Mouse (Mus musculus): ENCODE data around the gene Rnf114.
A peak's percentile ranks its signal among the peaks of the same experiment; 100 is the strongest.

The Rnf114 gene

DNA sequence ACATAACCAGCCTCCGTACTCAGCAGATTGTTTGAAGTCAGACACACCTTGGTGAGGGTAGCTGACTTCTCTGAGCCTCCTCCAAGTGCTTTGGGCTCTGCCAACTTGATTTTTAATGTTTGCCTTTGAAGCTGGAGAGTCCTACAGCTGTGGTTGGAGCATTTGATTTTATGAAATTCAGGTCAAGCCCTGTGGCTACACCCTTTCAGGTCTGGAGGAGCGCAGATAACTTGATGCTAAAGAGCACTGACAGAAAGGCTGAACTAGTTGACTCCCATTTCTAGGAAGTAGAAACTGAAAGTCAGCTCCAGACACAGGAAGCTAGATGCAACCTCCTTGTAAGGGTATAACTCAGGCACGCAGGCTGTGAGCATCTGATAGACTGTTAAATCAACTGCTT, 12.7 kb downstream of the Rnf114 start:
- DNase-seq: peak in 1 of 2 experiments; percentile 27

GRCm38 (mm10) chr2:167506546-167507260, 14.3 kb downstream of the Rnf114 start:
- no peak for DNase-seq

DNA sequence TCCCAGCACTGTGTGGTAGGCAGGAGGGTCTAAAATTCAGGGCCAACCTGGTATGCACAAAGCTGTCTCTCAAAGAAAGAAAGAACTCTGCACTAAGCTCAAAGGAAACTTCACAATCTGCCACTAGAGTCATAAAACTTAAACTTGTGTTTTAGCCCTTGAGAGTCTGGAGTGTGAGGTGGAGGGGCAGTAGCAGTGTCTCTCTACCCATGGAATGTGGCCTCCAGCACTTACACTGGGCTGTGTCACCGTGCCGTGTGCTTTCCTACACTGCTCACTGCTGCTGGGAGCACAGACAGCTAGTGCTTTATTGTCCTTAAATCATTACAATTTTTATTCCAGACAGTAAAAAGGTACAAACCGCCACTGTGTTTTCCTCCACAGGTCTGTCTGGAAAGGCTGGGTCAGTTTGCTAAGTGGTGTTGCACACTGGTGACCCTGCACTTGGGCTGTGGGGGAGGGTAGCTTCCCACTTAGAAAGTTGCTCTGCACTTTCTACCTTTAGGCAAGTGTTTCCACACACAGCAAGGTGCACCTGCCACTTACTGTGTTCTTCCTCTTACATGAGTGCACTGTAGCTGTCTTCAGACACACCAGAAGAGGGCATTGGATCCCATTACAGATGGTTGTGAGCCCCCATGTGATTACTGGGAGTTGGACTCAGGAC, 15.4 kb downstream of the Rnf114 start:
- no peak for DNase-seq

- no peak for DNase-seq
These were observed 16.1 kb downstream of the Rnf114 start for GRCm38 (mm10) chr2:167508569-167508968.

DNA sequence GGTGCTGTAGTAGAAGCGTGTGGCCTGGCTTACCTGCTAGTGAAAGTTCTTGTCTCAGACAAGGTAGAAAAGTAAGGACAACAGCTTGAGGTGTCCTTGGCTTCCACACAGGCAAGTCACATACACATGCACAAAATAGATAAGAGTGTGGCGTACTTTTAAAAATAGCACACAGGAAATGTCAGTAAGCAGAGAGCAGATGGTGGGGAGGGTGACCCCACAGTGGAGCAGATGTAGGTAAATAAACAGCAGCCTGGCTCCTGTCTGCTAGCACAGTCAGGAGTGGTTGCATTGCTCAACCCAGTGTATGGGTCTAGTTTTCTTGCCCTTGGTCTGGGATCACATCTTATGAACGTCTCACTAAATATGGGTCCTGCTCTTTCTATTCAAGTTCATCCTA, 18.0 kb downstream of the Rnf114 start:
- DNase-seq: peak; percentile 24 to 56

DNA sequence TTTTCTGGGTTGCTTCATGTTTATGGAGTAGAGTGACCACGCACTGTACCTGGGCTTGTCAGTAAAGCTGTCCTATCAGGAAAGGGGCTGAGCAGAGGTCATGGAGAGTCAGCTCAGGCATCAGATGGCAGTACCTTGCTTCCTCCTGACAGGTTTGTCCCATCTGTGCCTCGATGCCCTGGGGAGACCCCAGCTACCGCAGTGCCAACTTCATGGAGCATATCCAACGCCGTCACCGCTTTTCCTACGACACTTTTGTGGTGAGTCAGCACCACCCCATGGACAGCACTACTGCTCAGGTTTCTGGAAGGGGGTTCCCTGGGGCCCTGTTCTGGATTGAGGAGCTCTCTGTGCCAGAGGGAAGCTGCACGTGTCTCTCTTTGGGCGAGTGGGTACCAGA, 19.9 kb downstream of the Rnf114 start:
- no peak for DNase-seq

- no peak for DNase-seq
These were observed 20.5 kb downstream of the Rnf114 start for GRCm38 (mm10) chr2:167512970-167513369.

DNA sequence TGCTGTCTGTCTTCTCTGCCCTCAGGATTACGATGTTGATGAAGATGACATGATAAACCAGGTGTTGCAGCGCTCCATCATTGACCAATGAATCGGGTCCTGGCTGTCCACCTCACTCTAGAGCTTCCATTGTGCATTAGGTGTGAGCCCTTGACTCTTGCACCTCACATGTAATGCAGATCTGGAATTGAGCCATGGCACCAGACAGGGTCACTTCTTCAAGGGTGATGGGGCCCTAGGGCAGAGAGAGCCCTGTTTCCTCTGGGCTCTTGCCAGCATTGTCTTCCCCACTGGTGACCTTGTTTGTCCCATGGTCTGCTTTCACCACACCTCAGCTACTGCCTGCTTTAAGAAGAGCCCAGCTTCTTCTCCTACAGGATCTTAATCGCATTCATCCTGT, 22.2 kb downstream of the Rnf114 start:
- no peak for DNase-seq

- DNase-seq: no peak
These were observed 23.2 kb downstream of the Rnf114 start for GRCm38 (mm10) chr2:167515688-167516087.

GRCm38 (mm10) chr2:167519606-167520252, 27.3 kb downstream of the Rnf114 start:
- peak in 1 of 2 experiments; percentile 35 for DNase-seq

DNA sequence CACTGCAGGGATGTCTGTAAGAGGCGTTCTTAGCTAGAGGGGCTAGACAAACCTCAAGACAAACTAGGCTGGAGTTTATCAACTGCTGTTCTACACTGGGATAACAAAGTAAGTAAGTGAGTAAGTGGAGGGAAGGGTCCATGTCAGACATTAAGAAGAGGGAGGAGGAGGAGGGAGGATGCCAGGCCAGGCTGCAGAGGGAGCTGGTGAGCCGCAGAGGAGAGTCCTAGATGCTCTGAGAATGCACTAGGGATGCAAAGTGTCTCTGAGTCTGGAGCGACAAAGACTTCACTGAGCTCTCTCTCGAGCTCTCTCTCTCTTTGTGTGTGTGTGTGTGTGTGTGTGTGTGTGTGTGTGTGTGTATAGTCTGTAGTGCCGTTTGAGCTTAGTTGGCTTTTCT, 35.8 kb downstream of the Rnf114 start:
- peak; percentile 58 to 62 for DNase-seq

DNA sequence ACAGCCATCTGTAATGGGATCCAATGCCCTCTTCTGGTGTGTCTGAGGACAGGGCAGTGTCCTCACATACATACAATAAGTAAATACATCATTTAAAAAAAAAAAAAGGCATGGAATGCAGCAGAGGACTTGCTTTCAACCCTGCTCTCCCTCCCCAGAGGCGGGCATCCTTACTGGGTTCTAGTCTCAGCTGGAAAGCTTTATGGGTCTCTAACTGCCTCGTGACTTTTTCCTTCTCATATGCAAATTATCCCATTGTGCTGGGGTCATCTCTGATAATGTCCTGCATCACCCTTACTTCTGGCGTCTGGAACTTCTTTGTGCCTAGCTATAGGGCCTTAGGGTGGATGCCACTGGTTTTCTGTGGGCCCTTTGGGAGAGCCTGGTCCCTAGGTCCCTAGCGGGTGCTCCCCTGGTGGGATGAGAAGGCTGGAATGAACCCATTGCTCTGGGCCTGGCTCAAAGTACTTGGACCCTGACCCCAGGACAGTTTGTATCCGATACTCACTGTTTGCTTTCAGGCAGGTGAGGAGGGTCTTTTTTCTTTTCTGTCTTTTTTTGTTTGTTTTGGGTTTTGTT, 37.6 kb downstream of the Rnf114 start:
- DNase-seq: no peak

- no peak for DNase-seq
These were observed 38.1 kb downstream of the Rnf114 start for GRCm38 (mm10) chr2:167530536-167530935.

GRCm38 (mm10) chr2:167532131-167532530, 39.7 kb downstream of the Rnf114 start:
- DNase-seq: peak; percentile 62 to 68

DNA sequence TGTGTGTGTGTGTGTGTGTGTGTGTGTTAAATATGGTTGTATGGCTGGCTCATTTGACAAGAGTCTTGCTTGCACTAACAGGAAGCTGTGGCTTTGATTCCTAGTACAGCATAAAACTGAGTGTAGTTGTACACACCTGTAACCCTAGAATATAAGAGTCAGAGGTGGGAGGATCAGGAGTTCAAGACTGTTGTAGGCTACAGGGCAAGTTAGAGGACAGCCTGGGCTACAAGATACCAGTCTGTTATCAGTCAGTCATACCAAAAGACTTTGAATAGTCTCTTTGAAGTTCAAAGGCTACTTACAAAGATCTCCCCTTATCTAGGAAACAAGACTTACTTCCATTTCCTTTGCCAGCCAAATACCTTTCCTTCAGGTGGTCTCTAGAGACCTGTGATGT, 41.4 kb downstream of the Rnf114 start:
- no peak for DNase-seq

- no peak for DNase-seq
These were observed 44.0 kb downstream of the Rnf114 start for GRCm38 (mm10) chr2:167536320-167536945.

DNA sequence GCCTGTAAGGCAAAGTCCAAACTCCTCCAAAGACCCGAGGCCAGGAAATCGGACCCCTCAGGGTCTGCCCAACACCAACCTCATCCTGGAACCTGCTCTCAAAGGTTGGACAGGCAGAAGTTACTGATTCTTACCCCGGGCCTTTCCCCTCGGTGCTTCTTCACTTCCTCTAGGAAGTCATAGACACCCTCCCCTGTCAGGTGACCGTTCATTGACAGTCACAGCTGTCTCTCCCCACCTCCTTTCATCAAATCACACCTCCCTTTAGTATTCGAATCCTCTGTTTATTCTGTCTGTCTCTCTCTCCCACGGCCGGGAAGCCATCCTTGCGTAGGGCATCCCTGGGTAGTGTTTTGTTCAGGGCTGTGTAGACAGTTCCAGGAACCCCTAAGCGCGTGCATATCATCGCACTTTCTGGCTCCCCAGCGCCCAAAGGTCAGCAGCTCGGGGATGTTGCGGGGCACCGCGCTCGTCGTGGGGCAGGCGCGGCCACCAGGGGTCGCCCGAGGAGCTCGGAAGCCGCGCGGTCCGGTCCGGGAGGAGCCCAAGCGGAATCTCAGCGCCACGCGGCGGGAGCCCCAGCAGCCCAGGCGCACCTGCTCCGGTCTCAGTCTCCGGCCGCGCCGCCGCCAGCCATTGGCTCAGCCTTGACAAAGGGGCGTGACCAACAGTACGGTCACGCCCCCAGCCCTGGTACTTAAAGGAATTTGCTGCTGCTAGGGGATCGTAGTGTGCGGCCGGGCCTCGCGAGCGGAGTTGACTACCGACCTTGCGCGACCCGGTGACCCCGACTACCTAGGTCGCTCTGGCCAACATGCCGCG, 45.2 kb downstream of the Rnf114 start, which contains the start of gene Snai1:
TSS of gene Snai1 (plus strand) at position 720 of the 822 bp plus-strand sequence.
- peak; percentile 87 to 92 for DNase-seq

- DNase-seq: peak in 1 of 2 experiments; percentile 45
These were observed 46.3 kb downstream of the Rnf114 start for GRCm38 (mm10) chr2:167538671-167539306.

- DNase-seq: no peak
These were observed 47.4 kb downstream of the Rnf114 start for GRCm38 (mm10) chr2:167539536-167540476.

- no peak for DNase-seq
These were observed 48.1 kb downstream of the Rnf114 start for GRCm38 (mm10) chr2:167540477-167541110.

Measured in thymus, postnatal 36 days (tissue).